Mouse (Mus musculus) olfactory bulb, adult 2 months (tissue): ENCODE results near the gene Slc12a8.

Experiments
- CTCF ChIP-seq: fragments of 200-500 bp; IDR thresholded peaks from 2 replicates; pipeline ENCODE4 v1.5.1; 2012; ENCODE audit warnings: low read depth, mild to moderate bottlenecking, low read length, moderate library complexity; ENCODE audit not compliant: insufficient read depth
- POLR2A ChIP-seq: fragments of 200-500 bp; IDR thresholded peaks from 2 replicates; pipeline ENCODE4 v1.6.1; 2012; ENCODE audit warnings: mild to moderate bottlenecking, low read depth, low read length, moderate library complexity; ENCODE audit not compliant: insufficient read depth

DNA sequence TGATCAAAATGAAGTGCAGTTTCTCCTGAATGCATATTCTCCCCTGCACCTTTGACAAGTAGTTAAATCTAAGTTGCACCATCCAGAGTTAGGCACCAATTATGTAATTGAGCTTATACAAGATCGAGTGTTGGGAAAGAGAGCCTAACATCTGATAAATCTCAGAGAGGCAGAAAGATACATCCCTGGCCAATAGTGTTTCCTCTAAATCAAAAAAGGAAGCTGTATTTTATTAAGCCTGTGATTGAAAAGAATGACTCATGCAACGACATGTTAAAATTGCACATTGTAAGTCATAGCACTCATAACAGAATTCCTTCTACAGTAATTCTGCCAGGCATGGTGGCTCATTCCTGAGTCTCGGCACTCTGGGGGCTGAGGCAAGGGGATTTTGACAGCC is 124.7 kb downstream of the Slc12a8 start:
- TF ChIP-seq POLR2A, result no peak
- TF ChIP-seq CTCF, result no peak
